In the genomic region with DNA sequence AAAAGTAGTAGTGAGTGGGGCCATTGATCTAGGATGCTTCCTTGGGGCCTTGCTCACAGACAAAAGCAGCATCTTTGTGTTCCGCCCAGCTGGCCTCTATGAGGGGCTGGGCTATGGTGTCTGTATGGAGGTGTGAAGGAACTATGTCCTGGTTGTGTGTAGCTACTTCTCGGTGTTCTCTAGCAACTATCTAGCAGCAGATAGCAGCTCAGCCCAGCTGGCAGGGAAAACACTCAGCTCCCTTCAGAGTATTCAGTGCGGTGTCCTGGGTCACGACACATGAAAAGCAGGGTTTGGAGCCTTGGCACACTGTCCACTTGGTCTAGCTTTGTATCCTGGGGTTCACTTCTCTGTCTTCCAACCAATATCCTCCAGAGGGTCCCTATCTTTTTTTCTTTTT, we compare ENCODE assay signal across 18 mouse cellular contexts.
DNase-seq lines count a peak whose midpoint lies in the region; ATAC-seq lines count a peak whose summit lies in the region.
"Had no signal": no experiment of that assay in that cellular context is flagged by ENCODE, and none has a peak within 500 bp of the region (broad histone marks: within the 10 kb centered on the region; RNA-seq: fewer than 3 reads in every experiment).

No protein-coding gene starts in this region.

- WGBS in heart, embryonic 11.5 days (ENCODE audit: insufficient replicate concordance), result 33% methylated on average over 4 of the region's 4 CpGs
- WGBS in heart, embryonic 15.5 days, result 48% methylated on average over 4 of the region's 4 CpGs
- WGBS in heart, embryonic 16.5 days, result 37% methylated on average over 4 of the region's 4 CpGs

- no peaks in the 10 kb centered on the region for H3K27me3 ChIP-seq in heart, embryonic 11.5 days (ENCODE audit: control insufficient read depth, insufficient read depth, low read length)
- H3K27me3 ChIP-seq in heart, embryonic 15.5 days, result no peaks in the 10 kb centered on the region
- no peaks in the 10 kb centered on the region for H3K27me3 ChIP-seq in heart, embryonic 16.5 days (ENCODE audit: control insufficient read depth, insufficient read depth, low read length)
- H3K27me3 ChIP-seq: heart, embryonic 13.5 days; hindbrain, embryonic 15.5 days had no signal

- H3K4me2 ChIP-seq in heart, embryonic 11.5 days, result no peak overlapping the region
- H3K4me2 ChIP-seq in heart, embryonic 15.5 days, result no peak overlapping the region
- no peak overlapping the region for H3K4me2 ChIP-seq in heart, embryonic 16.5 days (ENCODE audit: low read depth, low read length)
- H3K4me2 ChIP-seq: heart, embryonic 13.5 days; hindbrain, embryonic 15.5 days had no signal

- DNase-seq in heart, adult 8-10 months (ENCODE audit: low spot score), result peak; percentile 3
- DNase-seq in heart, postnatal 4 days, result peak; percentile 10
- DNase-seq: adrenal gland, adult 8-10 months; adrenal gland, postnatal 36 days; cerebellum, adult 2 months; cerebellum, postnatal 10 days; gastrocnemius, adult 2 months; gastrocnemius, postnatal 25 days; kidney, adult 2 months had no signal

- no peaks in the 10 kb centered on the region for H3K9me3 ChIP-seq in heart, embryonic 11.5 days (replicated peaks; ENCODE audit: control insufficient read depth, low read length)
- no peaks in the 10 kb centered on the region for H3K9me3 ChIP-seq in heart, embryonic 15.5 days (replicated peaks)
- no peaks in the 10 kb centered on the region for H3K9me3 ChIP-seq in heart, embryonic 16.5 days (replicated peaks; ENCODE audit: control insufficient read depth, low read length)
- H3K9me3 ChIP-seq: embryonic facial prominence, embryonic 10.5 days; heart, embryonic 13.5 days; hindbrain, embryonic 15.5 days had no signal

- H3K4me1 ChIP-seq in heart, embryonic 11.5 days (ENCODE audit: control insufficient read depth, insufficient read depth, low read length), result peaks cover 3% of the 10 kb centered on the region; the same call in 1 of the 2 replicates
- H3K4me1 ChIP-seq in heart, embryonic 15.5 days (replicated peaks), result peaks cover 4% of the 10 kb centered on the region
- H3K4me1 ChIP-seq in heart, embryonic 16.5 days (ENCODE audit: control insufficient read depth, insufficient read depth, low read length), result peaks cover 5% of the 10 kb centered on the region
- H3K4me1 ChIP-seq: embryonic facial prominence, embryonic 10.5 days had no signal

- no peak overlapping the region for H3K9ac ChIP-seq in heart, embryonic 11.5 days (ENCODE audit: low read depth, low read length)
- H3K9ac ChIP-seq in heart, embryonic 15.5 days, result no peak overlapping the region
- no peak overlapping the region for H3K9ac ChIP-seq in heart, embryonic 16.5 days (ENCODE audit: low read length)
- H3K9ac ChIP-seq: heart, embryonic 13.5 days; hindbrain, embryonic 15.5 days had no signal

- no peaks in the 10 kb centered on the region for H3K36me3 ChIP-seq in heart, embryonic 11.5 days (ENCODE audit: control insufficient read depth, insufficient read depth, low read length)
- no peaks in the 10 kb centered on the region for H3K36me3 ChIP-seq in heart, embryonic 15.5 days
- no peaks in the 10 kb centered on the region for H3K36me3 ChIP-seq in heart, embryonic 16.5 days (ENCODE audit: control insufficient read depth, insufficient read depth)
- H3K36me3 ChIP-seq: embryonic facial prominence, embryonic 10.5 days; heart, embryonic 13.5 days; hindbrain, embryonic 15.5 days had no signal

- ATAC-seq in heart, embryonic 11.5 days (replicated peaks; ENCODE audit: insufficient number of reproducible peaks, low FRiP score, low TSS enrichment), result no peak
- ATAC-seq in heart, embryonic 15.5 days (replicated peaks; ENCODE audit: insufficient number of reproducible peaks, insufficient read depth, low FRiP score, low read depth), result 0 out of 2 replicates have a peak, but pooled peaks have one; percentile 60
- ATAC-seq in heart, embryonic 16.5 days (replicated peaks; ENCODE audit: extremely low read depth, insufficient read depth, low FRiP score), result peak; percentile 60; the same call in 1 of the 2 replicates
- ATAC-seq in granulocyte monocyte progenitor cell, adult 5-6 weeks (replicated peaks; ENCODE audit: poor library complexity, severe bottlenecking), result no peak
- ATAC-seq: forebrain, embryonic 14.5 days; intestine, embryonic 16.5 days had no signal

- no peak overlapping the region for H3K27ac ChIP-seq in heart, embryonic 11.5 days (ENCODE audit: low read depth, low read length)
- no peak overlapping the region for H3K27ac ChIP-seq in heart, embryonic 15.5 days
- no peak overlapping the region for H3K27ac ChIP-seq in heart, embryonic 16.5 days (ENCODE audit: low read length)
- H3K27ac ChIP-seq: embryonic facial prominence, embryonic 10.5 days; gastrocnemius, adult 2 months; heart, embryonic 13.5 days; hindbrain, embryonic 15.5 days had no signal

- H3K4me3 ChIP-seq in heart, embryonic 11.5 days (ENCODE audit: low read depth, low read length), result no peak overlapping the region
- H3K4me3 ChIP-seq in heart, embryonic 15.5 days, result no peak overlapping the region
- H3K4me3 ChIP-seq in heart, embryonic 16.5 days (ENCODE audit: low read length), result no peak overlapping the region
- H3K4me3 ChIP-seq: embryonic facial prominence, embryonic 10.5 days; gastrocnemius, adult 2 months; heart, embryonic 13.5 days; hindbrain, embryonic 15.5 days had no signal

Comparison
In these comparisons a context has a peak if more than half of its experiments do, and no peak if none do; other contexts are left out.
1. ATAC-seq: peak in heart, embryonic 15.5 days (single experiment) and heart, embryonic 16.5 days (single experiment); none in heart, embryonic 11.5 days (single experiment) and granulocyte monocyte progenitor cell, adult 5-6 weeks (single experiment).